Mouse (Mus musculus): ENCODE measurements around the gene Wdr78. TPM values are rescaled to one million over a fixed set of nuclear protein-coding genes. Genes with fewer than 3 reads are reported as not detected.
A peak's percentile ranks its signal among the peaks of the same experiment; 100 is the strongest.

Gene Wdr78
- total RNA-seq, 2 experiments from 2014 or later, result 15.8 to 17.1 TPM

DNA sequence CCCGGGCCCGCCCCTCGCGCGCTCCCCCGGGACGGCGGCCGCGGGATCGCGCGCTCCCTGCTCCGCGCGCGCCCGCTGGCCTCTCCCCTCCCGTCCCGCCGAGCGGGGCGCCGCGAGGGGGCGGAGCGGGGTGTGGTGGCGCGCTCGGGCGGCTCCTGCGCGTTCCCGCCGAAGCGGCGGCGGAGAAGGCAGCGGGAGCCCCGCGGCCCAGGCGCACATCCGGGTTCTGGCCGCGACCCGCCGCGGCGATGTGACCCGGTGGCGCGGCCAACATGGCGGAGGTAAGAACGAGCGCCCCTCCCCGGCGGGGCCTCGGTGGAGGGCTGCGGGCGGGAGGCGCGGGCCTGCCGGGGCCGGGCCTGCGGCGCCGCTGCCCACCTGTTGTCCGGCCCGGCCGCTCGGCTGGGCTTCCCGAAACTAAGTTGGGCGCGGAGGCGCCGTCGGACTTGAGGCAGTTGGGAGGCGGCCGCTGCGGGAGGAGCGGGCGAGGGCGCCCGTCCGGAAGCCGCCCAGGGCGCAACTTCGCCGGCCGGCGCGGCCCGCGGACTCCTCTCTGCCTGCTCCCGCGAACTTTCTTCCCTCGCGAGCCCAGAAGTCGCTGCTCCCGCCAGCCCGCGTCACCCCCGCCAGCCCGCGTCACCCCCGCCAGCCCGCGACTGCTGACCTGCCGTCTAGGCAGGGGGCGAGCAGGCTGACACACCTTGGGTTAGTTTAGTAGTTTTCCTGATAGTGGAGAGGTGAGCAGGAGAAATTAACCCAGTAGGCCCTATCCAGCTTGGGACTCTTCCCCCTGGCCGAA, 5.1 kb upstream of the Wdr78 start:
- Histone ChIP-seq H3K4me3 (peak overlapping the region; percentile 52), H3K27ac (peak overlapping the region; percentile 78)
- TF ChIP-seq CTCF (IDR thresholded peaks at IDR 0.05), result no peak; the same call in 1 of the 2 replicates
- peak; percentile 79 to 84 for DNase-seq (ENCODE audit: extremely low spot score in 1 of 2, low spot score in 2 of 2)
- intact Hi-C loops (cut with DNase I), result loop anchor here (2.0 to 10.0 kb wide), 2 partner anchors 193 to 355 kb away; partner anchors contain the start of gene Oma1

- DNase-seq (ENCODE audit: extremely low spot score in 1 of 2, low spot score in 2 of 2), result no peak
- Histone ChIP-seq H3K27ac (peak overlapping the region; percentile 65), H3K4me3 (peak overlapping the region; percentile 52)
- TF ChIP-seq CTCF (IDR thresholded peaks at IDR 0.05), result no peak
- intact Hi-C loops (cut with DNase I), result loop anchor here (2.0 to 10.0 kb wide), 2 partner anchors 194 to 354 kb away; partner anchors contain the start of gene Oma1
Measured at GRCm38 (mm10) chr4:103118888-103119228, 4.5 kb upstream of the Wdr78 start.

DNA sequence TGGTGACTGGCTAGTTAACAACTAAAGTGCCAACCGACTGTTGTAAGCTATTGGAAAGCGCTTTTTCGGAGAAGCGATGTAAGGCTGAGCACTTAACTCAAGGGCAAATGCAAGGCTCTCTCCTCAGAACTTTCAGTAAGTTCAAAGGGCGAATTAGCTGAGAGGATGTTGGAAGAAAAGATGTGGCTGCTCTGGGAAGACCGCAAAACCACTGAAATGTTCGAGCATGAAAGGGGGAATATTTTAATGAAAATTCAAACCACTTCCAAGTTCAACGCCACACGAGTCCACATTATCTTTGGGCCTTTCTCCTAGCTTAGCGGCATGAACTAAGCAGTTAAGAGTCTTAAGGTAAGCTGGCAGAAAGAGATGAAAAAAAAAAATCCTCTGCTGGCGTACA, 953 bp downstream of the Wdr78 start:
- intact Hi-C loops (cut with DNase I), result loop anchor here (10.0 kb wide), 1 partner anchor 349 kb away; no protein-coding TSS in a partner anchor
- no peak for TF ChIP-seq CTCF (IDR thresholded peaks at IDR 0.05)
- DNase-seq (ENCODE audit: extremely low spot score in 1 of 2, low spot score in 2 of 2), result no peak
- H3K4me3 ChIP-seq, result peak overlapping the region; percentile 52
- H3K27ac ChIP-seq, result peak overlapping the region; percentile 99

GRCm38 (mm10) chr4:103112651-103113050, 1.7 kb downstream of the Wdr78 start:
- Histone ChIP-seq H3K27ac (no peak overlapping the region), H3K4me3 (peak overlapping the region; percentile 52)
- intact Hi-C loops (cut with DNase I), result loop anchor here (10.0 kb wide), 1 partner anchor 348 kb away; no protein-coding TSS in a partner anchor
- TF ChIP-seq CTCF (IDR thresholded peaks at IDR 0.05), result no peak
- no peak for DNase-seq (ENCODE audit: extremely low spot score in 1 of 2, low spot score in 2 of 2)

GRCm38 (mm10) chr4:103098532-103098931, 15.8 kb downstream of the Wdr78 start:
- H3K27ac ChIP-seq, result no peak overlapping the region
- DNase-seq (ENCODE audit: extremely low spot score in 1 of 2, low spot score in 2 of 2), result no peak
- no peak for TF ChIP-seq CTCF (IDR thresholded peaks at IDR 0.05)
- H3K4me3 ChIP-seq, result no peak overlapping the region
- intact Hi-C loops (cut with DNase I), result no loop called here

- no peak for TF ChIP-seq CTCF (IDR thresholded peaks at IDR 0.05)
- no peak overlapping the region for H3K4me3 ChIP-seq
- intact Hi-C loops (cut with DNase I), result no loop called here
- no peak for DNase-seq (ENCODE audit: extremely low spot score in 1 of 2, low spot score in 2 of 2)
- H3K27ac ChIP-seq, result no peak overlapping the region
Measured at GRCm38 (mm10) chr4:103095921-103096320, 18.4 kb downstream of the Wdr78 start.

DNA sequence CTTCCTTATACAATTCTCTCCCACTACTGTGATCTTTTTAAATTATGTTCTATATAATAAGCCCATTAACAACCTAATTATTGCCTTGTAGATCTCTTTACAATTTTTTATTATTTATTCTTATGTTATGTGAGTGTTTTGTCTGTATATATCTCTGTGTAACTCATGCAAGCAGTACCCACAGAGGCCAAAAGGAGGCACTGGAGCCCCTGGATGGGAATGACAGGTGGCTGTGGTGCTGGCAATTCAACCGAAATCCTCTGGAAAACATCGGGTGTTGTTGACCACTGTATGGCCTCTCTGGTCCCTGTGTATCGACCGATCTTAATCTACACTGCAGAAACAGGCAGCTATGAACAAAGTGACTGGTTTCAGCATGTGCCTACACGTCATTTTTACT, 29.1 kb downstream of the Wdr78 start:
- no peak for DNase-seq (ENCODE audit: extremely low spot score in 1 of 2, low spot score in 2 of 2)
- no peak; the same call in none of the 2 replicates for TF ChIP-seq CTCF (IDR thresholded peaks at IDR 0.05)
- no peak overlapping the region for H3K27ac ChIP-seq
- no peak overlapping the region for H3K4me3 ChIP-seq
- intact Hi-C loops (cut with DNase I), result no loop called here

DNA sequence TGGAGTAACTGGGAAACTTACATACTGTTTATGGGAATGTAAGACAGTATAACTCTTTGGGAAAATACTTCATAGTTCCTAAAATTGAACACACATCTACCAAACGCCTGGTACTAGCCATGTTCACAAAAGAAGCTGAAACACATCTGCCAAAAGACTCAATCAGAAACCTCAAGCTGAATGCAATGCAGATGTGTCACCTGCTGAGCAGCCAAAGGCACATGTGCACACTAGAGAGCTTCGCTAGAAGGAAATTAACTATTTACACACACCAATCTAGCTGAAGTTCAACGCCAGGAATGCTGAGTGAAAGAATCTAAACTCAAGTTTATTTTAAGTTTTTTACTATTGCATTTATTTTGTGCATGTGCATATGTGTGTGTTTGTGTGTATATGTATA, 43.7 kb downstream of the Wdr78 start:
- Histone ChIP-seq H3K4me3 (no peak overlapping the region), H3K27ac (no peak overlapping the region)
- no peak for TF ChIP-seq CTCF (IDR thresholded peaks at IDR 0.05)
- intact Hi-C loops (cut with DNase I), result no loop called here
- no peak for DNase-seq (ENCODE audit: extremely low spot score in 1 of 2, low spot score in 2 of 2)

DNA sequence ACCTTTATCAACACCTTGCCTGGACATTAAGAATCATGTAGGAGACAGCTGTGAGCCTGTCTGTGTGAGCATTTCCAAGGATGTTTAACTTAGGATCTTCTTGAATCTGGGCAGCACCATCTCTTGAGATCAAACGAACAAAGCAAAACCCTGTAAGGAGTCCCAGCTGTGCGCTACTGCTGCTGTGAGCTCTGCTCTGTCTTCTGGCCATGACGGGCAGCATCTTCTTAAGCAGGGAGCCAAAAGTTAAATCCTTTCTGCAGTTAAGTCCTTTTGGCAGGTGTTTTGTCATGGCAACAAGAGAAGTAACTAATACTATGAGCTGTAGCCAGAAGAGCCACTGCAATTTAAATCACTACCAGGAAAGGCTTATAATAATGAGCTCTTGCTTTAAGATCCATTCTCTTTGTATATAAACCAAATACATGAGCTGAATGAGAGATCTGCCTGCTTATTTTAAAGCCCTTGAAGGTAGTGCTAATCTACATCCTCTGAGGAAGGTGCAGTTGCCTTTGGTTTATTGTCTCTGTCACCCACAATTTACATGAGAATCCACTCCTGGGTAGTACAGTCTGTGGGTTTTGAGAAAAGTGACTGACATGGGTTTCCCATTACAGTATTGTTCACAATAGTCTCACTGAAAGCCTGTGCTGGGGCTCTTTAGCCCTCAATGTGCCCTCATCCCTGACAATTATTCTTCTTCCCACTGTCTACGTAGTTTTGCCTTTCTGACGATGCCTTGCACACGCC, 46.3 kb downstream of the Wdr78 start:
- no peak for DNase-seq (ENCODE audit: extremely low spot score in 1 of 2, low spot score in 2 of 2)
- Histone ChIP-seq H3K27ac (no peak overlapping the region), H3K4me3 (no peak overlapping the region)
- intact Hi-C loops (cut with DNase I), result no loop called here
- TF ChIP-seq CTCF (IDR thresholded peaks at IDR 0.05), result no peak

- Histone ChIP-seq H3K4me3 (no peak overlapping the region), H3K27ac (no peak overlapping the region)
- TF ChIP-seq CTCF (IDR thresholded peaks at IDR 0.05), result no peak
- intact Hi-C loops (cut with DNase I), result no loop called here
- no peak for DNase-seq (ENCODE audit: extremely low spot score in 1 of 2, low spot score in 2 of 2)
Measured at GRCm38 (mm10) chr4:103064976-103065375, 49.4 kb downstream of the Wdr78 start.

DNA sequence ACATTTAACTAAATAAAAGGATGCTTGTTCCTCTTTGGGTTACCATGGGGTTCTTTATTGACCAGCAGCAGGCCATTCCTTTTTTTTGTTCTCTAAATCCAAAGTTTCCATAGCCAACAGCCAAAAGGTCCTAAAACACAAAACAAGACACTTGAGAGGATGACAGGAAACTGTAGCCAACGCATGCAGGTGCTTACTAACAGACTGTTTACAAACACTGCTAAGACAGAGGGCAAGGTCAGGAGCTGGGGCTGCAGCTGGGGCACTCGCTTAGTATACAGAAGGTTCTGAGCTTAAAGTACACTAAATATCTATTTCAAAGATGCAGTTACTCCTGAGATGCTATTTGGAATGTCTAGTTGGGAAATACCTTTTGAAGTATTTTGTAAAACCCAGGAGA, 49.9 kb downstream of the Wdr78 start:
- no peak overlapping the region for H3K27ac ChIP-seq
- intact Hi-C loops (cut with DNase I), result no loop called here
- no peak for TF ChIP-seq CTCF (IDR thresholded peaks at IDR 0.05)
- no peak overlapping the region for H3K4me3 ChIP-seq
- no peak for DNase-seq (ENCODE audit: extremely low spot score in 1 of 2, low spot score in 2 of 2)

- intact Hi-C loops (cut with DNase I), result no loop called here
- no peak for DNase-seq (ENCODE audit: extremely low spot score in 1 of 2, low spot score in 2 of 2)
Measured at GRCm38 (mm10) chr4:103056909-103057308, 57.4 kb downstream of the Wdr78 start.

More at GRCm38 (mm10) chr4:103056909-103057308, 57.4 kb downstream of the Wdr78 start:
- Histone ChIP-seq H3K27ac (no peak overlapping the region), H3K4me3 (no peak overlapping the region)
- no peak for TF ChIP-seq CTCF (IDR thresholded peaks at IDR 0.05)

Data from left cerebral cortex, adult 2 months (tissue).